ENCODE assay signal across 8 mouse cellular contexts in the genomic region with DNA sequence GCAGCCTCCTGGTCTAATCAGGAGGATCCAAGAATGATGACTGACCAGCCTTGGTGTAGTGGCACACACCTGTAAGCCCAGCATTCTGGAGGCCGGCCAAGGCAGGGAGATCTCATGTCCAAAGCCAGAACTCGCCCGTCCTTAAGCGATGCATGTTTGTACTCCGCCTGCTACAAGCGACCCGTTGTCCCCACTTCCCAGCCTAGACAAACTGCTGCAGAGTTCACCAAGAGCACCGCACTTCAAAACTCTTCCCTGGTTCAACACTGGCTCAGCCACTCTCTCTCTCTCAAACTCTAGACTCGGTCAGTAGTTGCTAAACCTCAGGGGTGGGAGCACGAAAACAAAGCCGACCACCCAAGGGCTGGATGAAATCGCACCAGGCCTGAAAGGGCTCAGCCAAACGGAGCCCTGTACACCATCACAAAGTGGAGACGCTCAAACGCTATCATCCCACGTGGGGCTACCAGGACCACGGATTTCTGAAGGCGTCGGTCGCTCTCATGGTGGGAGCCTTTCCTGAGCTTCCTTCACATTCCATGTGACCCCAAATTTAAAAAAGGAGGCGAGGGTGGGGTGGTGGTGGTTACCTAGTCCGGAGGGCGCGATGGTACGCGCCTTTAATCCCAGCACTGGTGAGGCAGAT. TPM values are rescaled to one million over a fixed set of nuclear protein-coding genes. Genes with fewer than 3 reads are reported as not detected.
DNase-seq lines count a peak whose midpoint lies in the region; ATAC-seq and TF ChIP-seq lines count a peak whose summit lies in the region.

No protein-coding gene starts in this region.

- peaks cover 4% of the 10 kb centered on the region; the same call in 1 of the 2 replicates for H3K36me3 ChIP-seq in heart, embryonic 11.5 days (ENCODE audit: control insufficient read depth, insufficient read depth, low read length)
- peaks cover 19 to 29% of the 10 kb centered on the region in 2 experiments for H3K36me3 ChIP-seq in CH12.LX (replicated peaks in 1 of 2; ENCODE audit: control insufficient read depth in 1 of 2, insufficient read depth in 1 of 2, low read length in 1 of 2)
- peaks cover 10% of the 10 kb centered on the region; the same call in 1 of the 2 replicates for H3K36me3 ChIP-seq in hindbrain, embryonic 15.5 days
- peaks cover 27% of the 10 kb centered on the region for H3K36me3 ChIP-seq in liver, embryonic 13.5 days
- 0 out of 2 replicates have a peak, but pooled peaks cover 3% of the 10 kb centered on the region for H3K36me3 ChIP-seq in stomach, embryonic 16.5 days (ENCODE audit: control insufficient read depth, insufficient read depth, low read length)

- peaks cover 51% of the 10 kb centered on the region for H3K79me2 ChIP-seq in CH12.LX (replicated peaks; ENCODE audit: control insufficient read depth, extremely low read depth, insufficient read depth, poor library complexity, severe bottlenecking)

- TF ChIP-seq EP300 in CH12.LX (IDR thresholded peaks at IDR 0.05; ENCODE audit: low read length), result no peak

- TF ChIP-seq CTCF in CH12.LX (conservative IDR thresholded peaks at IDR 0.05 in 1 of 2, IDR thresholded peaks at IDR 0.05 in 1 of 2; ENCODE audit: low read depth in 2 of 2, low read length in 2 of 2), result no peak
- TF ChIP-seq CTCF in cortical plate, adult 2 months (IDR thresholded peaks at IDR 0.05; ENCODE audit: extremely low read depth, insufficient read depth, low read length), result no peak

- ATAC-seq in heart, embryonic 11.5 days (replicated peaks; ENCODE audit: insufficient number of reproducible peaks, low FRiP score, low TSS enrichment), result 0 out of 2 replicates have a peak, but pooled peaks have one; percentile 39
- ATAC-seq in hindbrain, embryonic 15.5 days (ENCODE audit: low FRiP score, low read depth), result no peak
- peak; percentile 49 for ATAC-seq in liver, embryonic 13.5 days (ENCODE audit: low read depth)
- ATAC-seq in stomach, embryonic 16.5 days (ENCODE audit: insufficient read depth, low FRiP score), result peak; percentile 28; the same call in 1 of the 2 replicates

- TF ChIP-seq RAD21 in CH12.LX (IDR thresholded peaks at IDR 0.05; ENCODE audit: low read depth, low read length), result no peak

- no peak for TF ChIP-seq POLR2A in CH12.LX (IDR thresholded peaks at IDR 0.05; ENCODE audit: low read depth, low read length)
- TF ChIP-seq POLR2A in cortical plate, adult 2 months (IDR thresholded peaks at IDR 0.05; ENCODE audit: extremely low read depth, insufficient read depth, low read length), result no peak

- no peak overlapping the region for H3K27ac ChIP-seq in heart, embryonic 11.5 days (ENCODE audit: low read depth, low read length)
- no peak overlapping the region for H3K27ac ChIP-seq in CH12.LX (ENCODE audit: insufficient read depth, low read depth)
- H3K27ac ChIP-seq in cortical plate, adult 2 months (ENCODE audit: insufficient read depth, low read length), result no peak overlapping the region
- peak overlapping the region; percentile 92; the same call in 1 of the 2 replicates for H3K27ac ChIP-seq in hindbrain, embryonic 15.5 days (replicated peaks)
- peak overlapping the region; percentile 91 for H3K27ac ChIP-seq in liver, embryonic 13.5 days
- H3K27ac ChIP-seq in stomach, embryonic 16.5 days (ENCODE audit: low read length), result peak overlapping the region; percentile 42

- no peak for DNase-seq in heart, adult 18-20 months
- DNase-seq in CH12.LX (ENCODE audit: extremely low read depth), result no peak
- DNase-seq in liver, embryonic 13.5 days, result peak; percentile 8
- no peak for DNase-seq in retina, postnatal 1 day

- H3K9ac ChIP-seq in heart, embryonic 11.5 days (ENCODE audit: low read depth, low read length), result peak overlapping the region; percentile 97
- peak overlapping the region; percentile 85 for H3K9ac ChIP-seq in CH12.LX (ENCODE audit: insufficient read depth, low read depth)
- peak overlapping the region; percentile 72 for H3K9ac ChIP-seq in hindbrain, embryonic 15.5 days
- H3K9ac ChIP-seq in liver, embryonic 13.5 days, result peak overlapping the region; percentile 99
- H3K9ac ChIP-seq in stomach, embryonic 16.5 days (ENCODE audit: low read length), result peak overlapping the region; percentile 96

- dilution Hi-C loops in CH12.LX (cut with MboI; ENCODE audit: extremely low pct_ligation_motif_present, extremely low pct_unique_long_range_greater_than_20kb, low sequenced_read_pairs), result no loop called here

- peak overlapping the region; percentile 100 for H3K4me3 ChIP-seq in heart, embryonic 11.5 days (ENCODE audit: low read depth, low read length)
- peak overlapping the region; percentile 93 to 97 (median 96) for H3K4me3 ChIP-seq in CH12.LX (replicated peaks in 1 of 3; ENCODE audit: low read depth in 2 of 3, low read length in 2 of 3, poor library complexity in 1 of 3)
- peak overlapping the region; percentile 84 for H3K4me3 ChIP-seq in cortical plate, adult 2 months (ENCODE audit: insufficient read depth, low read length)
- H3K4me3 ChIP-seq in hindbrain, embryonic 15.5 days, result peak overlapping the region; percentile 75
- H3K4me3 ChIP-seq in liver, embryonic 13.5 days (replicated peaks), result peak overlapping the region; percentile 99
- H3K4me3 ChIP-seq in stomach, embryonic 16.5 days (replicated peaks; ENCODE audit: low read length), result peak overlapping the region; percentile 98

- peaks cover 10% of the 10 kb centered on the region for H3K4me1 ChIP-seq in heart, embryonic 11.5 days (ENCODE audit: control insufficient read depth, insufficient read depth, low read length)
- peaks cover 2 to 21% of the 10 kb centered on the region in 2 experiments; a peak in 3 of 4 replicates for H3K4me1 ChIP-seq in CH12.LX (ENCODE audit: control insufficient read depth in 1 of 2, insufficient read depth in 2 of 2)
- H3K4me1 ChIP-seq in cortical plate, adult 2 months (ENCODE audit: control insufficient read depth, insufficient read depth, low read length), result peaks cover 3% of the 10 kb centered on the region; the same call in 1 of the 2 replicates
- peaks cover 35% of the 10 kb centered on the region for H3K4me1 ChIP-seq in hindbrain, embryonic 15.5 days (replicated peaks)
- H3K4me1 ChIP-seq in liver, embryonic 13.5 days (replicated peaks), result peaks cover 37% of the 10 kb centered on the region
- peaks cover 14% of the 10 kb centered on the region for H3K4me1 ChIP-seq in stomach, embryonic 16.5 days (ENCODE audit: control insufficient read depth, insufficient read depth, low read length)

- H3K27me3 ChIP-seq in heart, embryonic 11.5 days (ENCODE audit: control insufficient read depth, insufficient read depth, low read length), result 0 out of 2 replicates have a peak, but pooled peaks cover 3% of the 10 kb centered on the region
- H3K27me3 ChIP-seq in CH12.LX (replicated peaks), result peaks cover 12% of the 10 kb centered on the region
- no peaks in the 10 kb centered on the region for H3K27me3 ChIP-seq in hindbrain, embryonic 15.5 days
- peaks cover 17% of the 10 kb centered on the region for H3K27me3 ChIP-seq in liver, embryonic 13.5 days
- H3K27me3 ChIP-seq in stomach, embryonic 16.5 days (ENCODE audit: control insufficient read depth, insufficient read depth, low read length), result no peaks in the 10 kb centered on the region

- in situ Hi-C loops in CH12.LX (cut with MboI; ENCODE audit: low pct_ligation_motif_present, low pct_unique_long_range_greater_than_20kb, low sequenced_read_pairs), result no loop called here

- H3K4me2 ChIP-seq in heart, embryonic 11.5 days, result peak overlapping the region; percentile 92
- H3K4me2 ChIP-seq in CH12.LX (ENCODE audit: insufficient read depth, low read depth, poor library complexity, severe bottlenecking), result peak overlapping the region; percentile 18
- peak overlapping the region; percentile 95 for H3K4me2 ChIP-seq in hindbrain, embryonic 15.5 days
- peak overlapping the region; percentile 90 for H3K4me2 ChIP-seq in liver, embryonic 13.5 days
- peak overlapping the region; percentile 99 for H3K4me2 ChIP-seq in stomach, embryonic 16.5 days (ENCODE audit: low read depth, low read length)

- WGBS in heart, embryonic 11.5 days (ENCODE audit: insufficient replicate concordance), result 4% methylated on average over 26 of the region's 26 CpGs
- 6% methylated on average over 26 of the region's 26 CpGs for WGBS in hindbrain, embryonic 15.5 days
- WGBS in liver, embryonic 13.5 days (ENCODE audit: insufficient replicate concordance), result under 1% methylated on average over 26 of the region's 26 CpGs
- 2% methylated on average over 26 of the region's 26 CpGs for WGBS in stomach, embryonic 16.5 days

- no peaks in the 10 kb centered on the region for H3K9me3 ChIP-seq in heart, embryonic 11.5 days (replicated peaks; ENCODE audit: control insufficient read depth, low read length)
- H3K9me3 ChIP-seq in CH12.LX (replicated peaks; ENCODE audit: low read length), result no peaks in the 10 kb centered on the region
- H3K9me3 ChIP-seq in hindbrain, embryonic 15.5 days, result no peaks in the 10 kb centered on the region
- H3K9me3 ChIP-seq in liver, embryonic 13.5 days (replicated peaks), result no peaks in the 10 kb centered on the region
- H3K9me3 ChIP-seq in stomach, embryonic 16.5 days (replicated peaks; ENCODE audit: control insufficient read depth, low read length), result no peaks in the 10 kb centered on the region

RNA-seq across cellular contexts. Expression of gene Snu13, which starts 1.0 kb away (rescaled TPM):
- polyA plus RNA-seq in heart, embryonic 11.5 days (2014; fragmentation: Nextera tagmentation; extraction: Ambion mirVana), result 193 and 203 TPM in 2 replicates
- total RNA-seq in heart, adult 18-20 months (2021), result 10 to 100 TPM; 47.3 to 53.5 TPM
- total RNA-seq in CH12.LX (2012; rRNA removed), result 167 and 225 TPM in 2 replicates
- total RNA-seq in CH12.LX (2014; rRNA removed), result 558 and 575 TPM in 2 replicates
- polyA plus RNA-seq in CH12.LX (2012; ENCODE audit: insufficient read length, low read depth), result 433 and 587 TPM in 2 replicates
- 133 and 137 TPM in 2 replicates for polyA plus RNA-seq in cortical plate, adult 2 months (2012; rRNA removed)
- polyA plus RNA-seq in hindbrain, embryonic 15.5 days (2015; fragmentation: Nextera tagmentation; extraction: Ambion mirVana), result 237 and 238 TPM in 2 replicates
- polyA plus RNA-seq in liver, embryonic 13.5 days (2015; fragmentation: Nextera tagmentation; extraction: Ambion mirVana), result 224 and 231 TPM in 2 replicates
- 209 and 251 TPM in 2 replicates for polyA plus RNA-seq in stomach, embryonic 16.5 days (2015; fragmentation: Nextera tagmentation; extraction: Ambion mirVana)

RNA-seq across cellular contexts. Expression of gene 4930407I10Rik, which starts 12.6 kb away (rescaled TPM):
- polyA plus RNA-seq in heart, embryonic 11.5 days (2014; fragmentation: Nextera tagmentation; extraction: Ambion mirVana), result not detected in 2 replicates
- total RNA-seq in heart, adult 18-20 months (2021), result not detected
- 0.04 TPM in 2 replicates for total RNA-seq in CH12.LX (2012; rRNA removed)
- total RNA-seq in CH12.LX (2014; rRNA removed), result not detected in 2 replicates
- polyA plus RNA-seq in CH12.LX (2012; ENCODE audit: insufficient read length, low read depth), result not detected in 2 replicates
- polyA plus RNA-seq in cortical plate, adult 2 months (2012; rRNA removed), result not detected in 2 replicates
- not detected in 2 replicates for polyA plus RNA-seq in hindbrain, embryonic 15.5 days (2015; fragmentation: Nextera tagmentation; extraction: Ambion mirVana)
- polyA plus RNA-seq in liver, embryonic 13.5 days (2015; fragmentation: Nextera tagmentation; extraction: Ambion mirVana), result not detected in 2 replicates
- not detected in 2 replicates for polyA plus RNA-seq in stomach, embryonic 16.5 days (2015; fragmentation: Nextera tagmentation; extraction: Ambion mirVana)

RNA-seq across cellular contexts. Expression of gene Desi1, which starts 12.7 kb away (rescaled TPM):
- polyA plus RNA-seq in heart, embryonic 11.5 days (2014; fragmentation: Nextera tagmentation; extraction: Ambion mirVana), result 23.8 TPM in 2 replicates
- total RNA-seq in heart, adult 18-20 months (2021), result 10 to 100 TPM; 25.1 to 29.0 TPM
- 10.9 and 11.3 TPM in 2 replicates for total RNA-seq in CH12.LX (2012; rRNA removed)
- total RNA-seq in CH12.LX (2014; rRNA removed), result 7.6 and 10.0 TPM in 2 replicates
- 39.2 and 47.3 TPM in 2 replicates for polyA plus RNA-seq in CH12.LX (2012; ENCODE audit: insufficient read length, low read depth)
- polyA plus RNA-seq in cortical plate, adult 2 months (2012; rRNA removed), result 126 and 134 TPM in 2 replicates
- polyA plus RNA-seq in hindbrain, embryonic 15.5 days (2015; fragmentation: Nextera tagmentation; extraction: Ambion mirVana), result 52.6 and 55.1 TPM in 2 replicates
- 12.8 and 13.7 TPM in 2 replicates for polyA plus RNA-seq in liver, embryonic 13.5 days (2015; fragmentation: Nextera tagmentation; extraction: Ambion mirVana)
- 18.6 and 19.8 TPM in 2 replicates for polyA plus RNA-seq in stomach, embryonic 16.5 days (2015; fragmentation: Nextera tagmentation; extraction: Ambion mirVana)

RNA-seq across cellular contexts. Expression of gene Mei1, which starts 23.4 kb away (rescaled TPM):
- polyA plus RNA-seq in heart, embryonic 11.5 days (2014; fragmentation: Nextera tagmentation; extraction: Ambion mirVana), result not detected in 2 replicates
- not detected for total RNA-seq in heart, adult 18-20 months (2021)
- total RNA-seq in CH12.LX (2012; rRNA removed) (0.04 TPM in 1 of 2 replicates, not detected in the other), CH12.LX (2014; rRNA removed) (not detected in 2 replicates)
- not detected in 2 replicates for polyA plus RNA-seq in CH12.LX (2012; ENCODE audit: insufficient read length, low read depth)
- 6.1 and 7.9 TPM in 2 replicates for polyA plus RNA-seq in cortical plate, adult 2 months (2012; rRNA removed)
- polyA plus RNA-seq in hindbrain, embryonic 15.5 days (2015; fragmentation: Nextera tagmentation; extraction: Ambion mirVana), result 0.08 and 0.09 TPM in 2 replicates
- not detected in 2 replicates for polyA plus RNA-seq in liver, embryonic 13.5 days (2015; fragmentation: Nextera tagmentation; extraction: Ambion mirVana)
- 0.03 TPM in 1 of 2 replicates, not detected in the other for polyA plus RNA-seq in stomach, embryonic 16.5 days (2015; fragmentation: Nextera tagmentation; extraction: Ambion mirVana)

RNA-seq across cellular contexts. Expression of gene Xrcc6, which starts 58.7 kb away (rescaled TPM):
- polyA plus RNA-seq in heart, embryonic 11.5 days (2014; fragmentation: Nextera tagmentation; extraction: Ambion mirVana), result 80.9 and 81.0 TPM in 2 replicates
- total RNA-seq in heart, adult 18-20 months (2021), result 10 to 100 TPM; 24.6 to 25.3 TPM
- total RNA-seq in CH12.LX (2012; rRNA removed), result 67.3 and 80.0 TPM in 2 replicates
- 79.5 and 83.5 TPM in 2 replicates for total RNA-seq in CH12.LX (2014; rRNA removed)
- 80.8 and 94.0 TPM in 2 replicates for polyA plus RNA-seq in CH12.LX (2012; ENCODE audit: insufficient read length, low read depth)
- 23.5 and 27.4 TPM in 2 replicates for polyA plus RNA-seq in cortical plate, adult 2 months (2012; rRNA removed)
- polyA plus RNA-seq in hindbrain, embryonic 15.5 days (2015; fragmentation: Nextera tagmentation; extraction: Ambion mirVana), result 40.8 and 43.4 TPM in 2 replicates
- 77.5 and 87.7 TPM in 2 replicates for polyA plus RNA-seq in liver, embryonic 13.5 days (2015; fragmentation: Nextera tagmentation; extraction: Ambion mirVana)
- polyA plus RNA-seq in stomach, embryonic 16.5 days (2015; fragmentation: Nextera tagmentation; extraction: Ambion mirVana), result 71.9 and 72.2 TPM in 2 replicates

Comparison
In these comparisons a context has a peak if more than half of its experiments do, and no peak if none do; other contexts are left out.
1. H3K27ac ChIP-seq: peak in hindbrain, embryonic 15.5 days (single experiment), liver, embryonic 13.5 days (single experiment) and stomach, embryonic 16.5 days (single experiment); none in heart, embryonic 11.5 days (single experiment), CH12.LX (single experiment) and cortical plate, adult 2 months (single experiment).
2. H3K4me2 ChIP-seq: peak in every context shown above with its lines; median percentile 99 in stomach, embryonic 16.5 days; 95 in hindbrain, embryonic 15.5 days; 92 in heart, embryonic 11.5 days; 90 in liver, embryonic 13.5 days; 18 in CH12.LX.
3. Peak in every context shown above with its lines, with median percentiles within 50 percentile points of each other: H3K4me3 ChIP-seq and H3K9ac ChIP-seq.